Mouse (Mus musculus): ENCODE data around the gene Erp29. TPM values are rescaled to one million over a fixed set of nuclear protein-coding genes. Genes with fewer than 3 reads are reported as not detected.

Erp29 gene
- polyA plus RNA-seq, 1 experiment from 2014 or later = 114 TPM

DNA sequence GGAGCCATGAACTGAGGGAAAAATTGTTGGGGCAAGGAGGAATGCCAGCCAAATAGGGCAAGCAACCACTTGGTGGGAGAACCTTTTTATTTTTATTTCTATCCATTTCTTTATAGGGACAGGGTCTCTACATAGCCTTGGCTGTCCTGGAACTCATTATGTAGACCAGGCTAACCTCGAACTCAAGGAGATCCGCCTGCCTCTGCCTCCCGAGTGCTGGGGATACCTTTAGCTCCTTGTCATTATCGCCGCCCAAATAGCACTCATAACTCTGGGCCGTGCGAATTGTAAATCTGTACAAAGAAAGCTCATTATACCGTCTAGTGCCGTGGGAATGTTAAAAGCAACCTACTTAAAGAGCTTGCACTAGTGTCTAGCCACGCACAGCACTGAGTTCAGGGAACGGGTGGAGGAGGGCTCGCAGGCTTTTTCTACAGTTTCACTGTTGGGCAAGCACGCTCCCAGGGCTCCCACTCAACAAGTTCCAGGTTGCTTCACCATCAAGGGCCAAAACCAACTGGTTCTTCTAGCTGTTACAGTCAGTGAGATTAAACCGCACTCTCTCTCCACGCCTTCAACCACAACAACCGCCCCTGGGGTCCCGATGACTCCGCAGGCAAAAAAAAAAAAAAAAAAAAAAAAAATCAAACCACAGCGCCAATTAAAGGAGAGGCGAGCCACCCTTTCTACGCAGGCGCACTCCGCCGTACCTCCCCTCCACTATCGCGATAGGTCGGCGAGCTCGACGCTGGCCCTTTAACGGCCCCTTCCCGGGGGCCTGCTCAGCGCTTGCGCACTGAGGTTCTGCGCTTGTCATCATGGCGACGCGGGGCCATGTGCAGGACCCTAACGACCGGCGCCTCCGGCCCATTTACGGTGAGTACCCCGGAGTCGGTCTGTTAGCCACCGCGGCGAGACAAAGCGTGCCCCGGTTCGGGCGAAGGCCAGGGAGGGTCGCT, 54.8 kb downstream of the Erp29 start, which contains the start of gene Naa25:
Gene Naa25 (plus strand): TSS at position 750 of the 959 bp plus-strand sequence.
- Histone ChIP-seq H3K9me3 (no peaks in the 10 kb centered on the region), H3K36me3 (replicated peaks) (peaks cover 31% of the 10 kb centered on the region), H3K4me3 (peak within 1 kb of the TSS; percentile 79), H3K4me1 (peaks cover 24% of the 10 kb centered on the region), H3K27ac (replicated peaks) (peak within 1 kb of the TSS; percentile 90), H3K27me3 (replicated peaks; ENCODE audit: low read depth, poor library complexity, severe bottlenecking) (no peaks in the 10 kb centered on the region)
- 11% methylated on average over 53 of the region's 53 CpGs for WGBS
- peak; percentile 97 for DNase-seq (ENCODE audit: low spot score)

DNA sequence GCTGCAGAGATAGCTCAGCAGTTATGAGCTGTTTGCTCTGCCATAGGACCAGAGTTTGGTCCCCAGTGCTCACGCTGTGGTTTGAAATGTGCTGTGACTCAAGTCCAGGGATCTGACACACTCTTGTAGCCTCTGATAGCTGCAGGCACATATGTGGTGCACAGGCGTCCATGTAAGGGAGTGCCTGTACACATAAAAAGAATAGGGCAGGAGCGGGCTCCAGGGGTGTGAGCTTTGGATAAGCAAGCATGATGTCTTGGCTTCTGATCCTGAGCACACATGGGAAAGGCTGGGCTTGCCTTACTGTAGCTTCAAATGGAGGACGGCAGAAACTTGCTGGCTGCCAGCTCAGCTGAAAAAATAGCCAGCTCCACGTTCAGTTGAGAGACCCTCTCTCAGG, 56.7 kb downstream of the Erp29 start:
- no peak for DNase-seq (ENCODE audit: low spot score)
- H3K27ac ChIP-seq (replicated peaks) = no peak overlapping the region
- H3K36me3 ChIP-seq (replicated peaks) = peaks cover 12% of the 10 kb centered on the region
- peaks cover 24% of the 10 kb centered on the region for H3K4me1 ChIP-seq
- H3K9me3 ChIP-seq = no peaks in the 10 kb centered on the region
- no peaks in the 10 kb centered on the region for H3K27me3 ChIP-seq (replicated peaks; ENCODE audit: low read depth, poor library complexity, severe bottlenecking)
- H3K4me3 ChIP-seq = no peak overlapping the region
- 83% methylated on average over 5 of the region's 5 CpGs for WGBS

DNA sequence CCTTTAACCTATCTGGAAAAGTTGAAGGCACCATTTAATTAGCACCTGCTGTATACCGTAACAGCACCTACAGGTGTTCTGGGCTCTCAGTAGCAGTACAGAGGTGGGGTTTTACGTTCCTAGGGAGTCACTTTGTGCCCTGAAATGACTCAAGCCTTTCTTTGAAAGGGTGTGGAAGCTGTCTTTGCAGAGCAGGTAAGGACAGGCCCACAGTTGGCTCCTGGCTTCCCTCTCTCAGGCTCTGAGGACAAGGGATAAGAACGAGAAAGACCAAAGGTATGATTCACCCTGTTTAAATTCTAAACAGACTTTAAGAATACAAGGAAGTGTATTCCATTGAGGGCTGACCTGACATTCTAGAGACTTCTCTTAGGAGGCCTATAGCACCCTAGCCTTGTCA, 58.9 kb downstream of the Erp29 start:
- WGBS = 81% methylated on average over 3 of the region's 3 CpGs
- no peaks in the 10 kb centered on the region for H3K27me3 ChIP-seq (replicated peaks; ENCODE audit: low read depth, poor library complexity, severe bottlenecking)

DNA sequence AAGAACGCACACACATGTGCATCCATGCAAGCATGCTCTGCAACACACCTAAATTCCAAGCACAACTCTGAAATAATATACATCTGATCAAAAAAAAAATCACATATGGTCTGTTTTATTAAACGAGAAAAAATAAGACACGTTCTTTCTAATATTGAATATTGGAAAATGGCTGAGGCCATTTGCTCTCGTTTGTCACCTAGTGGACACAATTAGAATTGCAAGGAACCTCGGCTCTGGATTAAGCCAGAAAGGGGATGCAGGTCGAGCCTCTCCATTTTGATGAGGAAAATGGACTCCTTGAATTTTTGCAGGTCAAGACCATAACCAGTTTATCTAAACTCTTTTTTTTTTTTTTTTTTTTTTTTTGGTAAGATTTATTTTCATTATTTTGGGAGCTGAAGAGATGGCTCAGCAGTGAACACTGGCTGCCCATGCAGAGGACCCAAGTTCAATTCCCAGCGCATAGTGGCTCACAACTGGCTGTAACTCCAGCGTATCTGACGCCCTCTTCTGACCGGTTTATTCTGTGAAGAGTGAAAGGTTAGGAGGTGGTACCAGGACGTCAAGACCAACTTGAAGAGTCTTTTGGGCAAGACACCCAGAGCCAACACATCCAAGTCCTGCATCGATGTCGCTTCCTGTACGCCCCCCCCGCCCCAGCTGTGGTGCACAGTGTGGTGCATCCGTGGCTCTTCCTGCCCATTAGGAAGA, 59.5 kb downstream of the Erp29 start:
- Histone ChIP-seq H3K4me1 (peaks cover 5% of the 10 kb centered on the region; the same call in 1 of the 2 replicates), H3K36me3 (replicated peaks) (no peaks in the 10 kb centered on the region), H3K4me3 (no peak overlapping the region), H3K9me3 (no peaks in the 10 kb centered on the region), H3K27ac (replicated peaks) (no peak overlapping the region), H3K27me3 (replicated peaks; ENCODE audit: low read depth, poor library complexity, severe bottlenecking) (no peaks in the 10 kb centered on the region)
- peak; percentile 38 for DNase-seq (ENCODE audit: low spot score)
- WGBS = 61% methylated on average over 16 of the region's 16 CpGs

More for the DNA sequence above, 58.9 kb downstream of the Erp29 start:
- Histone ChIP-seq H3K36me3 (replicated peaks) (no peaks in the 10 kb centered on the region), H3K9me3 (no peaks in the 10 kb centered on the region), H3K4me1 (peaks cover 6% of the 10 kb centered on the region; the same call in 1 of the 2 replicates), H3K27ac (replicated peaks) (no peak overlapping the region), H3K4me3 (no peak overlapping the region)
- DNase-seq (ENCODE audit: low spot score) = no peak

DNA sequence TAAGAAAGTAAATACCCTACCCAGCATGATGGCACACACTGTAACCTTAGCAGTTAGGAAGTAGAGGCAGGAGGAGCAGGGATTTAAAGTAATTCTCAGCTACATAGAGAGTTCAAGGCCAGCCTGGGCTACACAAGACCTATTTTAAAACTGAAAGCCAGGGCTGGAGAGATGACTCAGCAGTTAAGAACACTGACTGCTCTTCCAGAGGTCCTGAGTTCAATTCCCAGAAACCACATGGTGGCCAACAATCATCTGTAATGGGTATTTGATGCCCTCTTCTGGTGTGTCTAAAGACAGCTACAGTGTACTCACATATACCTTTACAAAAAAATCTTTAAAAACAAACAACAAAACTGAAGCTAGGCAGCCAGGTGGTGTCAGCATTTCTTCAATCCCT, 62.6 kb downstream of the Erp29 start:
- Histone ChIP-seq H3K9me3 (no peaks in the 10 kb centered on the region), H3K27ac (replicated peaks) (no peak overlapping the region), H3K27me3 (replicated peaks; ENCODE audit: low read depth, poor library complexity, severe bottlenecking) (peaks cover 14% of the 10 kb centered on the region; the same call in 1 of the 2 replicates), H3K4me3 (no peak overlapping the region), H3K36me3 (replicated peaks) (no peaks in the 10 kb centered on the region), H3K4me1 (peaks cover 19% of the 10 kb centered on the region)
- DNase-seq (ENCODE audit: low spot score) = no peak

DNA sequence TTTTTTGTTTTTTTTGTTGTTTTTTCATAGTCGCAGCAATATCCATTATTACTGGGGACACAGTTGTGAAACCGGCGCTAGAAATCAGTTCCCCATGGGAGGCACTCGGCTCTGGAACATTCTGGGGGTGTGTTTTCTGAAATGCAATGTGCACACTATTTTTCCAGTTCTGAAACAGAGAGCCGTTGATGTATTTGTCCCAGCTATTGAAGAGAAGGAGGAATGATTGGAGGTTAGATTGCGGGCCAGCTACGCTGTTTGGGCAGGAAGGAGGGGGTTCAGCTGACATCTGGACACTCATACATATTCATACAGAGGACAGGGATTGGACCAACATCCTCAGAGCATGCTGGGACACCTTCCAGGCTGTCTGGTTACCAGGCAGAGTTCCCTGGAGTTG, 63.2 kb downstream of the Erp29 start:
- no peaks in the 10 kb centered on the region for H3K9me3 ChIP-seq
- 70% methylated on average over 7 of the region's 7 CpGs for WGBS
- H3K27me3 ChIP-seq (replicated peaks; ENCODE audit: low read depth, poor library complexity, severe bottlenecking) = peaks cover 14% of the 10 kb centered on the region; the same call in 1 of the 2 replicates
- H3K4me1 ChIP-seq = peaks cover 24% of the 10 kb centered on the region
- no peak overlapping the region for H3K27ac ChIP-seq (replicated peaks)
- no peak overlapping the region for H3K4me3 ChIP-seq
- DNase-seq (ENCODE audit: low spot score) = no peak
- H3K36me3 ChIP-seq (replicated peaks) = no peaks in the 10 kb centered on the region

DNA sequence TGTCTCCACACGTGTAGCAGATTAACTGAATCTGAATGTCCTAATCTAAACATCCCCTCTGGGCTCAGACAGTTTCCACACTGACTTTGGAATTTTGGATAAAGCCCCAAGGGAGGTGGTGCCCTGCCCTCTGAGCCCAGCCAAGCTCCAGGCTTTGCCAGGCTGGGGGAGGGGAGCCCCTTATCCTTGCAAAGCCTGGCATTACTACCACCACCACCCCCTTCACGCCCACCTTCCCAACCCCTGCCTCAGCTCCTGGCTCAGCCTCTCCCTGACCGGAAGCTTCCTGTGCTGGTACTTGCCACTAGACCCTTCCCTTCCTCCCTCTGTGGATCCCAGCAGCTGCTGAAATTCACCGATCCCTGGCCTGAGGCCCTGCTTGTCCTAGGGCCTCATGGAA, 65.2 kb downstream of the Erp29 start:
- no peaks in the 10 kb centered on the region for H3K9me3 ChIP-seq
- WGBS = 54% methylated on average over 4 of the region's 4 CpGs
- H3K36me3 ChIP-seq (replicated peaks) = peaks cover 14% of the 10 kb centered on the region
- H3K27me3 ChIP-seq (replicated peaks; ENCODE audit: low read depth, poor library complexity, severe bottlenecking) = peaks cover 14% of the 10 kb centered on the region; the same call in 1 of the 2 replicates
- H3K27ac ChIP-seq (replicated peaks) = no peak overlapping the region
- H3K4me3 ChIP-seq = 0 out of 2 replicates have a peak overlapping the region, but pooled peaks have one; percentile 5
- H3K4me1 ChIP-seq = peaks cover 24% of the 10 kb centered on the region
- peak; percentile 24 for DNase-seq (ENCODE audit: low spot score)

DNA sequence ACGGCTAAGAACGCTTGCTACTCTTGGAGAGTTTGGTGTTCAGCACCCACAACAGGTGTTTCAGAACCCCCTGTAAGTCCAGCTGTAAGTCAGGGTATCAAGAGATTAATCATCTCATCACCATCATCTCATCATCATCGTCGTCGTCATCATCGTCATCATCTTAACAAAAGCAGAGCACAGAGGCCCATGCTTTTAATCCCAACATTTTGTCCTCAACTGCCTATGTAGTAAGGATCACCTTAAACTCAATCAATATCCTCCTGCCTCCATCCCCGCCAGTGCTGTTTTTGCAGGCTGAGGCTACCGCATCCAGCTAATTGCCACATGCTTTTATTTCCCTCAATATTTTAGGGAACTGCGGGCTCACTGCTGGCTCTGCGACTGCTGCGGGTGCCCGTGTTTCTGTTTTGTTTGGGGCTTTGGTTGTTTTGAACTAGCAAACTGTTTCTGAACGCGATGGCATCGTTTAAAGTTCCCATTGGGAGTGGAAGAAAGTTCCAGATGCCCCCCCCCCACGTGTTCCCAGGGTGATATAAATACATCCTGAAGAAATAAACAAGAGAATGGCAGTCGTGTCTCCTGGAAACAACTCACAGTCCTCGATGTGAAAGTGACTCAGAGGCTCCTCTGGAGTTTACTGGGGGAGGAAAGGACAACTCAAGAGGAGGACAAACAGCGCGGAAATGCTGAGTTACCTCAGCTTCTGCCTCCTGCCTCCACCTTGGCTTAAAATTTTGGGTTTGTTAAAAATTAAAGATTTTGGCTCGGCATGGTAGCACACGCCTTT, 66.0 kb downstream of the Erp29 start:
- DNase-seq (ENCODE audit: low spot score) = no peak
- Histone ChIP-seq H3K27me3 (replicated peaks; ENCODE audit: low read depth, poor library complexity, severe bottlenecking) (peaks cover 14% of the 10 kb centered on the region; the same call in 1 of the 2 replicates), H3K36me3 (replicated peaks) (peaks cover 22% of the 10 kb centered on the region), H3K27ac (replicated peaks) (no peak overlapping the region), H3K4me1 (peaks cover 24% of the 10 kb centered on the region), H3K9me3 (no peaks in the 10 kb centered on the region), H3K4me3 (peak overlapping the region; percentile 85)
- WGBS = 38% methylated on average over 22 of the region's 22 CpGs

DNA sequence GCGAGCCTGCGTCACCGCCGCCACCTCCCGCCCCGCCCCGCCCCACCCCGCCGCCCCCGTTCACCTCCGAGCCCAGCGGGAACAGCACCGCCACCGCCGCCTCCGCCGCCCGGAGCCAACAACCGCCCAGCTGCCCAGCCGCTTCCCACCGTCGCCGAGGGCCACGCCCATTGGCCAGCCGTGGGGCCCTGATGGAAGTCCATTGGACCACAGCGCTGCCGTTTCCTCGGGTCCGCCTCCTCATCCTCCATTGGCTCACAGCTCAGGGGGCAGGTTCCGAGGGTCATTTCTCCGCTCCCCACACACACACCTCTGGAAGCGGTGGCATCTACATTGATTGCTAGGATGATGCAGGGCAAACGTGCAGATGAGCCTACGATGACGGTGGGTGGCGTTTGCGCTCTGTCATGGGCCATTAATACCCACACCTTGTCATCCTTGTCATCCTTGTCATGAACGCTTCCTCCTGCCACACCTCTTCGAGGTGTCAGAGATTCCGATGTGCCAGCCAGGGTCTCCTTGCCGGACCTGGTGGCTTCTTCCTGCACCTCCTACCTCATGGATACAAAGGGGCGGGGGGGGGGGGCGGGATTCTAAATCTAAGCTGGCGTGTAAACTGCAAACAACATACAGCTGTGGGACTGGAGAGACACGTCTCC, 66.7 kb downstream of the Erp29 start, which contains the start of gene Trafd1:
Gene Trafd1 (minus strand): TSS at position 172 of the 659 bp plus-strand sequence.
- peak within 1 kb of the TSS; percentile 85 for H3K4me3 ChIP-seq
- H3K27ac ChIP-seq (replicated peaks) = peak within 1 kb of the TSS; percentile 88
- WGBS = under 1% methylated on average over 40 of the region's 45 CpGs
- peaks cover 6% of the 10 kb centered on the region; the same call in 1 of the 2 replicates for H3K9me3 ChIP-seq
- peaks cover 24% of the 10 kb centered on the region for H3K4me1 ChIP-seq
- peaks cover 29% of the 10 kb centered on the region for H3K36me3 ChIP-seq (replicated peaks)
- peak; percentile 96 for DNase-seq (ENCODE audit: low spot score)
- peaks cover 14% of the 10 kb centered on the region; the same call in 1 of the 2 replicates for H3K27me3 ChIP-seq (replicated peaks; ENCODE audit: low read depth, poor library complexity, severe bottlenecking)

DNA sequence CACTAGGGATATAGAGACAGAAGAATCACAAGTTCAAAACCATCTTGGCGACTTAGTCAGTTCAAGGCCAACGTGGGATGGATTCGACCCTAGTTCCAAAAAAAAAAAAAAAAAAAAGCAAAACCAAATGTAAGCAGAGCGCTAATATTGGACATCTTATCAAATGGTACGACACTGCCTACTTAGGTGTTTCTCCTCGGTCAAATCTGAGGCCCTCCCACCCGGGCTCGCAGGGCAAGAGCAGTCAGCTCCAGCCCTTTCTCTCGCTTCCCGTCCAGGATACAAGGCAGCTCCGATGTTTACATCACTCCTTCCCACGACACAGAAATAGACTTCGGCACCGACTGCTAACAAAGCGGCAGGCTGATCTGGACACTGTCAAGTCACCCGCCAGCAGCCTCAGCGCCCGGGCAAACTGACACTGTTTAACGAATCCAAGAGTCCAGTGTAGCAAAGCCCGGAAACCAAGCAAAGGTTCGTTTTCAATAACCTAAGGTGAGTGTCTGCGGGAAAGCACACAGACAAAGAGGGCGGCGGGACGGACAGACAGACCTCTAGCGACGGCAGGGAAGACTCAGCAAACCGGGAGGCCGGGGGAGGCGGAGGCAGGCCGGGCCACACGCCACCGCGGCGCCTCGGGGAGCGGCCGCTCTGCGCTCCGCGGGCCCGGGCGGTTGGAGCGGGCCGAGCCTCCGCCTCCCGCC, 67.4 kb downstream of the Erp29 start:
- Histone ChIP-seq H3K27me3 (replicated peaks; ENCODE audit: low read depth, poor library complexity, severe bottlenecking) (peaks cover 14% of the 10 kb centered on the region; the same call in 1 of the 2 replicates), H3K9me3 (peaks cover 6% of the 10 kb centered on the region; the same call in 1 of the 2 replicates), H3K4me3 (peak overlapping the region; percentile 85), H3K27ac (replicated peaks) (peak overlapping the region; percentile 88), H3K36me3 (replicated peaks) (peaks cover 36% of the 10 kb centered on the region), H3K4me1 (peaks cover 24% of the 10 kb centered on the region)
- peak; percentile 72 for DNase-seq (ENCODE audit: low spot score)
- WGBS = 3% methylated on average over 47 of the region's 47 CpGs

Data from embryonic facial prominence, embryonic 10.5 days (tissue).